Mouse (Mus musculus): ENCODE data around the gene Kcna3. TPM values are rescaled to one million over a fixed set of nuclear protein-coding genes. Genes with fewer than 3 reads are reported as not detected.

Gene Kcna3
- 0.73 and 0.88 TPM in 2 replicates for polyA plus RNA-seq (2015; fragmentation: Nextera tagmentation; extraction: Ambion mirVana)

GRCm38 (mm10) chr3:107035521-107036457 lies at the start of gene Kcna3:
Gene Kcna3 (plus strand): TSS chr3:107036169.
- peak; percentile 97 for ATAC-seq
- peaks cover 4% of the 10 kb centered on the region for H3K4me1 ChIP-seq (ENCODE audit: control insufficient read depth, insufficient read depth, low read length)
- H3K4me2 ChIP-seq (ENCODE audit: low read depth, low read length): peak within 1 kb of the TSS; percentile 98
- H3K27ac ChIP-seq (ENCODE audit: low read length): no peak within 1 kb of the TSS
- H3K9ac ChIP-seq (ENCODE audit: low read depth, low read length): peak within 1 kb of the TSS; percentile 73
- no peaks in the 10 kb centered on the region for H3K9me3 ChIP-seq (ENCODE audit: control insufficient read depth, low read length)
- peaks cover 13% of the 10 kb centered on the region for H3K27me3 ChIP-seq (replicated peaks; ENCODE audit: control insufficient read depth, insufficient read depth, low read length)
- WGBS: under 1% methylated on average over 80 of the region's 80 CpGs
- H3K36me3 ChIP-seq (ENCODE audit: control insufficient read depth, insufficient read depth, low read length): no peaks in the 10 kb centered on the region
- H3K4me3 ChIP-seq (ENCODE audit: low read length): peak within 1 kb of the TSS; percentile 71

- Histone ChIP-seq H3K9ac (ENCODE audit: low read depth, low read length) (no peak overlapping the region), H3K27ac (ENCODE audit: low read length) (no peak overlapping the region), H3K4me1 (ENCODE audit: control insufficient read depth, insufficient read depth, low read length) (no peaks in the 10 kb centered on the region), H3K4me2 (ENCODE audit: low read depth, low read length) (no peak overlapping the region), H3K4me3 (ENCODE audit: low read length) (no peak overlapping the region), H3K27me3 (replicated peaks; ENCODE audit: control insufficient read depth, insufficient read depth, low read length) (no peaks in the 10 kb centered on the region), H3K36me3 (ENCODE audit: control insufficient read depth, insufficient read depth, low read length) (no peaks in the 10 kb centered on the region), H3K9me3 (ENCODE audit: control insufficient read depth, low read length) (no peaks in the 10 kb centered on the region)
- 76% methylated on average over 1 of the region's 1 CpGs for WGBS
- no peak for ATAC-seq
Measured at GRCm38 (mm10) chr3:106991334-106991733, 44.6 kb upstream of the Kcna3 start.

DNA sequence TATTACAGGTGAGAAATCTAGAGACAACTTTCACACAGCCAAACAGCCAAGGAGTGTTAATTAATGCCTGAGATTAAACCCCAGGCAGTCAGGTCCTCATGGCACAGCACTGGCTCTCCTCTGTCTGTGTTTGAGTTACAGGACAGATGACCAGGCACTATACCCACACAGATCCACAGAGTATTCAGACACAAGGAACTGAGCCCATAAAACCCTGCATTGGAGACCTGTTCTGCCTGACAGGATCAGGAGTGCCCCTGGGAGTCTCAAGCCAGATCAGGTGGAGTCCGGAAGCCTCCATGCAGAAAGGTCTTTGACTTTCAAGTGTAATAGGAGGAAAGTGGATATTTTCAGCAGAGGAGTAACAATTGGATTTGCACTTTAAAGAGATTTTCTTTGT lies 40.6 kb upstream of the Kcna3 start:
- Histone ChIP-seq H3K27me3 (replicated peaks; ENCODE audit: control insufficient read depth, insufficient read depth, low read length) (no peaks in the 10 kb centered on the region), H3K36me3 (ENCODE audit: control insufficient read depth, insufficient read depth, low read length) (no peaks in the 10 kb centered on the region), H3K4me2 (ENCODE audit: low read depth, low read length) (no peak overlapping the region), H3K27ac (ENCODE audit: low read length) (no peak overlapping the region), H3K9me3 (ENCODE audit: control insufficient read depth, low read length) (no peaks in the 10 kb centered on the region), H3K9ac (ENCODE audit: low read depth, low read length) (no peak overlapping the region), H3K4me1 (ENCODE audit: control insufficient read depth, insufficient read depth, low read length) (no peaks in the 10 kb centered on the region), H3K4me3 (ENCODE audit: low read length) (no peak overlapping the region)
- no peak for ATAC-seq
- 67% methylated on average over 1 of the region's 1 CpGs for WGBS

DNA sequence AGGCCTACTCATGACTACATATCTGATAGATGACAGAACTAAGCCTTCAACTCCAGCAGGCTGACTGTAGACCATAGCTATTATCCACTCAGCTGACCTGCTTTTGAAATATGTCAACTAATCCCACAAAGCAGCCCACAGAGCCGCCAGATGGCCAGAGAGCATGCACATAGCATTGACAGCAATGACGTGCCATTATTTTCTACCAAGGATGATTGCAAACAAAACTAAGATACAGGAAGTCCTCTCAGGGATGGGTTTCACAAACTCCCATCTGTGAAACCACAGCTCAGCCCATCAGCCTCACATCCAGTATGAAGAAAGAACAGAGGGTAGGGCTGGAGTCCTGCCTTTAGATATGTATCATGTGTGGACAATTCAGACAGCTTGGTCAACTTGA lies 39.8 kb upstream of the Kcna3 start:
- H3K4me2 ChIP-seq (ENCODE audit: low read depth, low read length): no peak overlapping the region
- H3K9me3 ChIP-seq (ENCODE audit: control insufficient read depth, low read length): no peaks in the 10 kb centered on the region
- no peaks in the 10 kb centered on the region for H3K4me1 ChIP-seq (ENCODE audit: control insufficient read depth, insufficient read depth, low read length)
- H3K36me3 ChIP-seq (ENCODE audit: control insufficient read depth, insufficient read depth, low read length): no peaks in the 10 kb centered on the region
- H3K27ac ChIP-seq (ENCODE audit: low read length): no peak overlapping the region
- 65% methylated on average over 2 of the region's 2 CpGs for WGBS
- no peak overlapping the region for H3K9ac ChIP-seq (ENCODE audit: low read depth, low read length)
- H3K27me3 ChIP-seq (replicated peaks; ENCODE audit: control insufficient read depth, insufficient read depth, low read length): no peaks in the 10 kb centered on the region
- no peak for ATAC-seq
- no peak overlapping the region for H3K4me3 ChIP-seq (ENCODE audit: low read length)

DNA sequence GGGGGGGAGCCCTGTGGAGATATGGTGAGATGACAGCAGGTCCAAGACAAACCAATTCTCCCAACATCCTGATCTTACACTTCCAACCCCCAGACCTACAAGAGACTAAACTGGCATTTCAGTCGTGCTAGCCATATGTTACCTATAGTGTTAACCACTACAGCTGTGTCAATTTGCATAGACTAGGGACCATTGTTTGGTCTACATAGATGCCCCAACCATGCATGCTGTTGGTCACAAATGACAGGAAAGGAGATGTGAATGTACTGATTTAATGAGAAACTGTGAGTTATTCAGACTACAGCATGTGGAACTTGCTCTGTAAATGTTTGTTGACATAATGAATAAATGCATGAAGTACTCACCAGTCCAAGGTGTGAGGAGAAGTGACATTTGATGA lies 37.6 kb upstream of the Kcna3 start:
- H3K27me3 ChIP-seq (replicated peaks; ENCODE audit: control insufficient read depth, insufficient read depth, low read length): no peaks in the 10 kb centered on the region
- no peaks in the 10 kb centered on the region for H3K36me3 ChIP-seq (ENCODE audit: control insufficient read depth, insufficient read depth, low read length)
- no peak overlapping the region for H3K4me2 ChIP-seq (ENCODE audit: low read depth, low read length)
- no peak for ATAC-seq
- 52% methylated on average over 1 of the region's 1 CpGs for WGBS
- no peaks in the 10 kb centered on the region for H3K9me3 ChIP-seq (ENCODE audit: control insufficient read depth, low read length)
- H3K4me1 ChIP-seq (ENCODE audit: control insufficient read depth, insufficient read depth, low read length): no peaks in the 10 kb centered on the region
- no peak overlapping the region for H3K27ac ChIP-seq (ENCODE audit: low read length)
- H3K9ac ChIP-seq (ENCODE audit: low read depth, low read length): no peak overlapping the region
- no peak overlapping the region for H3K4me3 ChIP-seq (ENCODE audit: low read length)

DNA sequence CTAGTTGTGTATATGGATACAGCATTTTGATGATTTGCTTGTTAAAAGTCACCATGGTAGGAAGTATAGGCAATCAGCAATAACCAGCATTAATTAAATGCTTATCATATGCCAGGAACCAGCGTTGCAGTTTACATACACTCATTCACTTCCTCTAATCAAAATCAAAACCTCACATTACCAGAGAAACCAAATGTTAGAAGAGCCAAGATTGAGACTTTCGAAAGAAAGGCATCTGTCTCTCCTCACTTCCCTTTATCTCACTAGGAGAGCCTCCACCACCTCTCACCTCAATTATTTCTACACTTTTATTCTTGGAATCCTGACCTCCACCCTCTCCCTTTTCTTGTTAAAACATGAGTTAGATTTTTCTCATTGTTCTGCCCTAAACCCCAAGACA lies 35.8 kb upstream of the Kcna3 start:
- no peaks in the 10 kb centered on the region for H3K4me1 ChIP-seq (ENCODE audit: control insufficient read depth, insufficient read depth, low read length)
- no peak for ATAC-seq
- 76% methylated on average over 2 of the region's 2 CpGs for WGBS
- H3K9ac ChIP-seq (ENCODE audit: low read depth, low read length): no peak overlapping the region
- H3K4me2 ChIP-seq (ENCODE audit: low read depth, low read length): no peak overlapping the region
- H3K36me3 ChIP-seq (ENCODE audit: control insufficient read depth, insufficient read depth, low read length): no peaks in the 10 kb centered on the region
- H3K9me3 ChIP-seq (ENCODE audit: control insufficient read depth, low read length): no peaks in the 10 kb centered on the region
- no peak overlapping the region for H3K27ac ChIP-seq (ENCODE audit: low read length)
- H3K27me3 ChIP-seq (replicated peaks; ENCODE audit: control insufficient read depth, insufficient read depth, low read length): no peaks in the 10 kb centered on the region
- H3K4me3 ChIP-seq (ENCODE audit: low read length): no peak overlapping the region

- no peak overlapping the region for H3K27ac ChIP-seq (ENCODE audit: low read length)
- no peak overlapping the region for H3K4me3 ChIP-seq (ENCODE audit: low read length)
- H3K27me3 ChIP-seq (replicated peaks; ENCODE audit: control insufficient read depth, insufficient read depth, low read length): no peaks in the 10 kb centered on the region
- H3K4me2 ChIP-seq (ENCODE audit: low read depth, low read length): no peak overlapping the region
- H3K9me3 ChIP-seq (ENCODE audit: control insufficient read depth, low read length): no peaks in the 10 kb centered on the region
- WGBS: 75% methylated on average over 8 of the region's 8 CpGs
- ATAC-seq: no peak
- H3K36me3 ChIP-seq (ENCODE audit: control insufficient read depth, insufficient read depth, low read length): no peaks in the 10 kb centered on the region
- no peak overlapping the region for H3K9ac ChIP-seq (ENCODE audit: low read depth, low read length)
- no peaks in the 10 kb centered on the region for H3K4me1 ChIP-seq (ENCODE audit: control insufficient read depth, insufficient read depth, low read length)
Measured at GRCm38 (mm10) chr3:107002249-107003123, 33.5 kb upstream of the Kcna3 start.

DNA sequence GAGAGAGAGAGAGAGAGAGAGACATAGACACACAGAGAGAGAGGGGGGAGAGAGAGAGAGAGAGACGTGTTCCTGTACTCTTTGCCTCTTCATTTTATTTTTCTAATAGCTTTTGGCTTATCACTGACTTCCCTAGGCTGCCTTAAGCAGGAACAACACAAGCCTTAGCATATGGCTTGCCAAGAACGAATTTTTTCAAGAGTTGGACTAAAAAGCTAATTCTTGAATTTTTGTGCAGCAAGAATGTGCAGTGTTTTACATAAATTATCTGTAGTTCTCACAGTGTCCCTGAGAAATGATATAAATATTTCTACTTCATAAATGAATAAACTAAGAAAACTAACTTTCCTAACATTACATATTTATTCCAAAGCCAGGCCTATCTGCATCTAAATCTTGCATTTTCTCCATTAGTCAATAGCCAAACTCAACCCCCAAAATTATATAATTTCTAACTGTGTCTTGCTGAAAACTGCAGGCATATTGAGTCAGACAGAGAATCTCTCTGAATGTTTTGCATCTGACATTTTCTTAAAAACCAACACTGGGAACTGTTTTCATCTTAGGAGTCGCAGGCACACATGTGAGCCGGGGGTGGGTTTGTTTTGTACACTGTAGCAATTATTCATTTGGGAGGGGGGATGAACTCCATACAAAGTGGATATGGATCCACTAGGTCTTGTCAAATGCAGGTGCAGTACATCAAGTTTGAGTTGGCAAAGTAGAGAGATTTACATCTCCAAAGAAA lies 26.5 kb upstream of the Kcna3 start:
- H3K27me3 ChIP-seq (replicated peaks; ENCODE audit: control insufficient read depth, insufficient read depth, low read length): no peaks in the 10 kb centered on the region
- no peak overlapping the region for H3K4me2 ChIP-seq (ENCODE audit: low read depth, low read length)
- no peak overlapping the region for H3K27ac ChIP-seq (ENCODE audit: low read length)
- H3K9me3 ChIP-seq (ENCODE audit: control insufficient read depth, low read length): no peaks in the 10 kb centered on the region
- H3K9ac ChIP-seq (ENCODE audit: low read depth, low read length): no peak overlapping the region
- no peaks in the 10 kb centered on the region for H3K4me1 ChIP-seq (ENCODE audit: control insufficient read depth, insufficient read depth, low read length)
- ATAC-seq: no peak
- H3K4me3 ChIP-seq (ENCODE audit: low read length): no peak overlapping the region
- no peaks in the 10 kb centered on the region for H3K36me3 ChIP-seq (ENCODE audit: control insufficient read depth, insufficient read depth, low read length)
- WGBS: 63% methylated on average over 4 of the region's 4 CpGs

- Histone ChIP-seq H3K27ac (ENCODE audit: low read length) (no peak overlapping the region), H3K9ac (ENCODE audit: low read depth, low read length) (no peak overlapping the region), H3K36me3 (ENCODE audit: control insufficient read depth, insufficient read depth, low read length) (no peaks in the 10 kb centered on the region), H3K4me2 (ENCODE audit: low read depth, low read length) (no peak overlapping the region), H3K4me3 (ENCODE audit: low read length) (no peak overlapping the region), H3K27me3 (replicated peaks; ENCODE audit: control insufficient read depth, insufficient read depth, low read length) (no peaks in the 10 kb centered on the region), H3K9me3 (ENCODE audit: control insufficient read depth, low read length) (no peaks in the 10 kb centered on the region), H3K4me1 (ENCODE audit: control insufficient read depth, insufficient read depth, low read length) (no peaks in the 10 kb centered on the region)
- no peak for ATAC-seq
- 66% methylated on average over 2 of the region's 2 CpGs for WGBS
Measured at GRCm38 (mm10) chr3:107018286-107018685, 17.7 kb upstream of the Kcna3 start.

All from intestine, embryonic 16.5 days (tissue).